Mouse (Mus musculus): ENCODE measurements at regions not wholly inside any gene's neighbourhood (a gene's known extent, or its start where the extent isn't known, plus 50 kb on each side); places are given as distances from the start of the nearest gene placed in this dataset.

DNA sequence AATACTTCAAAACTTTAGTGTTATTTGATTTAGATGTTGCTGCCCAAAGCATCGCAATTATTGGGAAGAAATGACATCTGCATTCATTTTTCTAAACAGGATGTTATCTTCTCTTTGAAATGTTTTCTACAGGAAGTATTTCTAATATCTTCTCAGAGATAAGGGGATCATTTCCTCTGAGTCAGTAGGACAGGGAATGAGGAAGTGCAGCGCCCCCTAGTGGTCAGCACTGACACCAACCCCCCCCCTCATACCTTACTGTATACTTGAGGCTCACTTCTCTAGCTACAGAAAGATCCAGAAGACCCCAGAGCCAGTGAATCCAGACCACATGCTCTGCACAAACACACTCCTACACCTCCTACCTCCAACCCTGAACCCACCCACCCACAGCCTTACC is 308.1 kb upstream of the Tmem132c start:
- no peak for TF ChIP-seq POLR2A (IDR thresholded peaks at IDR 0.05; ENCODE audit: low read depth, low read length)
- no peak for TF ChIP-seq CTCF (IDR thresholded peaks at IDR 0.05; ENCODE audit: borderline replicate concordance, insufficient read depth, low read length)
